Mouse (Mus musculus): ENCODE results near the gene Gins3. TPM values are rescaled to one million over a fixed set of nuclear protein-coding genes. Genes with fewer than 3 reads are reported as not detected.

The Gins3 gene
- 0.81 and 1.1 TPM in 2 replicates for polyA plus RNA-seq (2012; rRNA removed)

GRCm38 (mm10) chr8:95633262-95634062 lies at the start of gene Gins3:
Gins3 (plus strand) TSS chr8:95633453.
- H3K4me3 ChIP-seq (ENCODE audit: insufficient read depth, low read depth, low read length): peak within 1 kb of the TSS; percentile 92
- no peaks in the 10 kb centered on the region for H3K4me1 ChIP-seq (ENCODE audit: control insufficient read depth, insufficient read depth, low read length)
- no peaks in the 10 kb centered on the region for H3K36me3 ChIP-seq (ENCODE audit: control insufficient read depth, insufficient read depth, low read length)
- no peaks in the 10 kb centered on the region for H3K27me3 ChIP-seq (replicated peaks; ENCODE audit: control insufficient read depth, insufficient read depth, low read length)
- no peak for TF ChIP-seq POLR2A (IDR thresholded peaks at IDR 0.05; ENCODE audit: low read depth, low read length)
- TF ChIP-seq CTCF (conservative IDR thresholded peaks at IDR 0.05; ENCODE audit: insufficient read depth, insufficient read length, low read depth, low read length): no peak
- under 1% methylated on average over 52 of the region's 52 CpGs for WGBS
- H3K27ac ChIP-seq (ENCODE audit: insufficient read depth, low read depth, low read length): no peak within 1 kb of the TSS
- DNase-seq: peak; percentile 96

GRCm38 (mm10) chr8:95587339-95587738 lies 45.9 kb upstream of the Gins3 start:
- H3K27ac ChIP-seq (ENCODE audit: insufficient read depth, low read depth, low read length): no peak overlapping the region
- WGBS: 78% methylated on average over 1 of the region's 1 CpGs

GRCm38 (mm10) chr8:95589282-95589681 lies 44.0 kb upstream of the Gins3 start:
- WGBS: 67% methylated on average over 10 of the region's 10 CpGs
- Histone ChIP-seq H3K36me3 (ENCODE audit: control insufficient read depth, insufficient read depth, low read length) (no peaks in the 10 kb centered on the region), H3K4me3 (ENCODE audit: insufficient read depth, low read depth, low read length) (no peak overlapping the region), H3K4me1 (ENCODE audit: control insufficient read depth, insufficient read depth, low read length) (no peaks in the 10 kb centered on the region), H3K27me3 (replicated peaks; ENCODE audit: control insufficient read depth, insufficient read depth, low read length) (no peaks in the 10 kb centered on the region), H3K27ac (ENCODE audit: insufficient read depth, low read depth, low read length) (no peak overlapping the region)
- no peak for TF ChIP-seq POLR2A (IDR thresholded peaks at IDR 0.05; ENCODE audit: low read depth, low read length)
- TF ChIP-seq CTCF (conservative IDR thresholded peaks at IDR 0.05; ENCODE audit: insufficient read depth, insufficient read length, low read depth, low read length): no peak
- no peak for DNase-seq

More at GRCm38 (mm10) chr8:95587339-95587738, 45.9 kb upstream of the Gins3 start:
- Histone ChIP-seq H3K4me1 (ENCODE audit: control insufficient read depth, insufficient read depth, low read length) (no peaks in the 10 kb centered on the region), H3K27me3 (replicated peaks; ENCODE audit: control insufficient read depth, insufficient read depth, low read length) (no peaks in the 10 kb centered on the region), H3K4me3 (ENCODE audit: insufficient read depth, low read depth, low read length) (no peak overlapping the region), H3K36me3 (ENCODE audit: control insufficient read depth, insufficient read depth, low read length) (no peaks in the 10 kb centered on the region)
- no peak for DNase-seq
- TF ChIP-seq POLR2A (IDR thresholded peaks at IDR 0.05; ENCODE audit: low read depth, low read length) (no peak), CTCF (conservative IDR thresholded peaks at IDR 0.05; ENCODE audit: insufficient read depth, insufficient read length, low read depth, low read length) (no peak)

GRCm38 (mm10) chr8:95590539-95590938 lies 42.7 kb upstream of the Gins3 start:
- Histone ChIP-seq H3K4me1 (ENCODE audit: control insufficient read depth, insufficient read depth, low read length) (no peaks in the 10 kb centered on the region), H3K27me3 (replicated peaks; ENCODE audit: control insufficient read depth, insufficient read depth, low read length) (no peaks in the 10 kb centered on the region), H3K27ac (ENCODE audit: insufficient read depth, low read depth, low read length) (no peak overlapping the region), H3K4me3 (ENCODE audit: insufficient read depth, low read depth, low read length) (no peak overlapping the region), H3K36me3 (ENCODE audit: control insufficient read depth, insufficient read depth, low read length) (no peaks in the 10 kb centered on the region)
- WGBS: 79% methylated on average over 4 of the region's 4 CpGs
- DNase-seq: no peak
- TF ChIP-seq POLR2A (IDR thresholded peaks at IDR 0.05; ENCODE audit: low read depth, low read length) (no peak), CTCF (conservative IDR thresholded peaks at IDR 0.05; ENCODE audit: insufficient read depth, insufficient read length, low read depth, low read length) (no peak)

GRCm38 (mm10) chr8:95592131-95592780 lies 41.0 kb upstream of the Gins3 start:
- H3K27ac ChIP-seq (ENCODE audit: insufficient read depth, low read depth, low read length): no peak overlapping the region

GRCm38 (mm10) chr8:95593439-95594393 lies 39.5 kb upstream of the Gins3 start:
- DNase-seq: no peak
- WGBS: 85% methylated on average over 7 of the region's 7 CpGs
- no peak overlapping the region for H3K27ac ChIP-seq (ENCODE audit: insufficient read depth, low read depth, low read length)

More at GRCm38 (mm10) chr8:95592131-95592780, 41.0 kb upstream of the Gins3 start:
- Histone ChIP-seq H3K4me1 (ENCODE audit: control insufficient read depth, insufficient read depth, low read length) (no peaks in the 10 kb centered on the region), H3K36me3 (ENCODE audit: control insufficient read depth, insufficient read depth, low read length) (no peaks in the 10 kb centered on the region), H3K27me3 (replicated peaks; ENCODE audit: control insufficient read depth, insufficient read depth, low read length) (no peaks in the 10 kb centered on the region), H3K4me3 (ENCODE audit: insufficient read depth, low read depth, low read length) (no peak overlapping the region)
- 82% methylated on average over 12 of the region's 12 CpGs for WGBS
- no peak for DNase-seq
- no peak for TF ChIP-seq POLR2A (IDR thresholded peaks at IDR 0.05; ENCODE audit: low read depth, low read length)
- no peak for TF ChIP-seq CTCF (conservative IDR thresholded peaks at IDR 0.05; ENCODE audit: insufficient read depth, insufficient read length, low read depth, low read length)

More at GRCm38 (mm10) chr8:95593439-95594393, 39.5 kb upstream of the Gins3 start:
- H3K4me1 ChIP-seq (ENCODE audit: control insufficient read depth, insufficient read depth, low read length): no peaks in the 10 kb centered on the region
- no peak for TF ChIP-seq POLR2A (IDR thresholded peaks at IDR 0.05; ENCODE audit: low read depth, low read length)
- no peak for TF ChIP-seq CTCF (conservative IDR thresholded peaks at IDR 0.05; ENCODE audit: insufficient read depth, insufficient read length, low read depth, low read length)
- H3K36me3 ChIP-seq (ENCODE audit: control insufficient read depth, insufficient read depth, low read length): no peaks in the 10 kb centered on the region
- H3K4me3 ChIP-seq (ENCODE audit: insufficient read depth, low read depth, low read length): no peak overlapping the region
- no peaks in the 10 kb centered on the region for H3K27me3 ChIP-seq (replicated peaks; ENCODE audit: control insufficient read depth, insufficient read depth, low read length)

Measured in kidney, adult 2 months (tissue).